Mouse (Mus musculus): ENCODE measurements around the gene Ets1. TPM values are rescaled to one million over a fixed set of nuclear protein-coding genes. Genes with fewer than 3 reads are reported as not detected.

Ets1 gene
- total RNA-seq, 1 experiment from 2014 or later = 25.9 TPM

DNA sequence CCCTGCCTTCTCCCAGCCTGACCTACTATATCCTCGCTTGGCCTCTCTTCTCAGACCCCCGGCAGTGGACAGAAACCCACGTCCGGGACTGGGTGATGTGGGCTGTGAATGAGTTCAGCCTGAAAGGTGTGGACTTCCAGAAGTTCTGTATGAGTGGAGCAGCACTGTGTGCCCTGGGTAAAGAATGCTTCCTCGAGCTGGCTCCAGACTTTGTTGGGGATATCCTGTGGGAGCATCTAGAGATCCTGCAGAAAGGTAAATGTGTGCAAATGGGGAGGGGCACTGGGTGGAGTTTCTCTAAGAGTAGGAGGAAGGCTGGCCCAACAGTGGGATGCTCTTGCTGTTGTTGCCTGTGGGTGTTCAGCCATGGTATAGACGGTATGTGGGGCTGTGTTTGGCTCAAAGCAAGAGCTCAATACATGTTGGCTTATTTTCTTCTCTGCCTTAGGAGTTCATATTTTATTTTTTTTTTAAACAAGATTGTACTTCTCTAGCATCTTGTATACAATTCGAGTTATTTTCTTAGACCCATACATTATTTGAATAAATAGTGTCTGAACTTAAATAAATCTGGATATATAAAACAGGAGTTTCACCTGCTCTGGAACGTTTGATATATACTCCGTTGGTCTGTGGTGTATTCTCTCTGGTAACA, 94.1 kb downstream of the Ets1 start:
- no peak for ATAC-seq (replicated peaks in 1 of 2; ENCODE audit: insufficient read depth in 1 of 2, low FRiP score in 2 of 2, low TSS enrichment in 1 of 2, low read depth in 1 of 2, poor library complexity in 2 of 2, severe bottlenecking in 2 of 2)

DNA sequence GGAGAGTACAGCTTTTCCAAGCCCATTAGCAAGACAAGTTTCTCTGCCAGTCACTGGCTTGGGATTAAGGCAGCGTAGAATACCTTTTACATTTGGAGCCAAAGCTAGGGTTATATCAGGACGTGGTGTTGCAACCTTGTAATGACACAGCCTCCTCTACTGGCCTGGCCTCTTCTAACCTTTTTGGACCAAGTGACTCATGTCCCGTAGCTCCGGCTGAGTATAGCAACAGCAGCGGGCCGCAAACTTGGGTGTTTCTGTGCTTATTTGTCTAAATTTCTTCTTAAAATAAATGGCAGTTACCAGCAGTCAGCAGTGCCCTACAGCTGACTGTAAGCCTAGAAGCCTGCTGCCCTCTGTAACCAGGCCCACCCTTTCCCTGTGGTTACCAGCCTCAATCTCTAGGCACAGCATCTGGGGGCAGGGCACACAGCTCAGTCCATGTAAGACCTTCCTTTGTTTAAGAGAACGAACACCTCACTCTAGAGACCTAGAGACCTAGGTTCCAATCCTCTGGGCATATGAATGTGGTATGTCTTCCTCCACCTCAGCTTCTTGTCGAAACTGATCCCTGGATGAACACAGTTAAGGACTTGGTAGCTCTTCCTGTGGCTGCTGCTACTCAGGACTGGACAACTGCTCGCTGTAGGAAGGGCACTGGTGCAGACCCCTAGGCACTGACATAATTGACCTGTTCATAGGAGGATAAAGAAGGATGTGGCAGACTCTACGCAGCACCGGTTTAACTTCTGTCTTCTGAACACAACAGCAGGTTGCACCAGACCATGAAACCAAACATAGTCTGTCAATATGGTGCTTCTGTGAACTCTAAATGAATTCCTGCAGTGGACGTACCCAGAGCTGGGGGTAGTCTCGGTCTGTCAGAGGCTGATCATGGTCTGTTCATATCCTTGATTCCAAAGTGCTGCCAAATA, 94.9 kb downstream of the Ets1 start:
- ATAC-seq (replicated peaks in 1 of 2; ENCODE audit: insufficient read depth in 1 of 2, low FRiP score in 2 of 2, low TSS enrichment in 1 of 2, low read depth in 1 of 2, poor library complexity in 2 of 2, severe bottlenecking in 2 of 2) = no peak

GRCm38 (mm10) chr9:32731787-32732186, 95.8 kb downstream of the Ets1 start:
- ATAC-seq (replicated peaks in 1 of 2; ENCODE audit: insufficient read depth in 1 of 2, low FRiP score in 2 of 2, low TSS enrichment in 1 of 2, low read depth in 1 of 2, poor library complexity in 2 of 2, severe bottlenecking in 2 of 2) = no peak

DNA sequence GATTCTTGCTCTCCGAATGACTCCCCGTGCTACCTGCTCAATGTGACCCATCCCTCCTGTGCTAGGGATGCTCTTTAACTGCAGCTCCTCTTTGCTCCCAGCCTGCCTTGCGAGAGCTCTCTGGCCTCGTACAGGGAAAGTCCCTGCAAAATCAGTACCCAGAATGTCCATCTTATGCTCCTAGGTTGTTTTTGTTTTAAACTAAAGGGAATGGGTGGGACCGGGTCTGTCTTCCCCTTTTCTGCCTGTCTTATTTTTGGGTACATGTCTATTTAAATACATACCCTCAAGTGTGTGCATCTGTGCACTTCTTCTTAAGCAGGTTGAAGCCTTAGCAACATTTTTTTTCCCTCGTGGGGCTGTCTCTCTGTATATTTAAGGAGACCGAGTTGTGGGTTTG, 99.0 kb downstream of the Ets1 start:
- ATAC-seq (replicated peaks in 1 of 2; ENCODE audit: insufficient read depth in 1 of 2, low FRiP score in 2 of 2, low TSS enrichment in 1 of 2, low read depth in 1 of 2, poor library complexity in 2 of 2, severe bottlenecking in 2 of 2) = no peak

DNA sequence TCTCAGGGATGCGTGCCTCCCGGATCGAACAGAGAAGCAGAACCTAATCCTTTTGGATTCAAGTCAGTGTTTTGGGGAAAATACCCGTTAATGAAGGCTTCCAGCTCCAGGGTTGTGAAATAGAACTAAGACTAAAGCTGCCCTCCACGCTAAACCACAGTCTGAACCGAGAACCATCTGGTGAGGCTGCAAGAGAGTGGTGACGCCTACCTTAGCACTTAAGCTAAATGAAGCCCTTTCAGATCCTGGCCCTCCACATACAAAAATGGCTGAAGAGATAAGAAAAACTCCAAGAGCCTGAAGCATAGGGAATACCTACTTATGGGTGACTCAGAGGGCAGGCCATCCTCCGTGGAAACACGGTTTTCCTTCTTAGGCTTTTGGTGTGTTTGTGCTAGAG, 100.0 kb downstream of the Ets1 start:
- no peak for ATAC-seq (replicated peaks in 1 of 2; ENCODE audit: insufficient read depth in 1 of 2, low FRiP score in 2 of 2, low TSS enrichment in 1 of 2, low read depth in 1 of 2, poor library complexity in 2 of 2, severe bottlenecking in 2 of 2)

GRCm38 (mm10) chr9:32739988-32740387, 104.0 kb downstream of the Ets1 start:
- no peak for ATAC-seq (replicated peaks in 1 of 2; ENCODE audit: insufficient read depth in 1 of 2, low FRiP score in 2 of 2, low TSS enrichment in 1 of 2, low read depth in 1 of 2, poor library complexity in 2 of 2, severe bottlenecking in 2 of 2)

DNA sequence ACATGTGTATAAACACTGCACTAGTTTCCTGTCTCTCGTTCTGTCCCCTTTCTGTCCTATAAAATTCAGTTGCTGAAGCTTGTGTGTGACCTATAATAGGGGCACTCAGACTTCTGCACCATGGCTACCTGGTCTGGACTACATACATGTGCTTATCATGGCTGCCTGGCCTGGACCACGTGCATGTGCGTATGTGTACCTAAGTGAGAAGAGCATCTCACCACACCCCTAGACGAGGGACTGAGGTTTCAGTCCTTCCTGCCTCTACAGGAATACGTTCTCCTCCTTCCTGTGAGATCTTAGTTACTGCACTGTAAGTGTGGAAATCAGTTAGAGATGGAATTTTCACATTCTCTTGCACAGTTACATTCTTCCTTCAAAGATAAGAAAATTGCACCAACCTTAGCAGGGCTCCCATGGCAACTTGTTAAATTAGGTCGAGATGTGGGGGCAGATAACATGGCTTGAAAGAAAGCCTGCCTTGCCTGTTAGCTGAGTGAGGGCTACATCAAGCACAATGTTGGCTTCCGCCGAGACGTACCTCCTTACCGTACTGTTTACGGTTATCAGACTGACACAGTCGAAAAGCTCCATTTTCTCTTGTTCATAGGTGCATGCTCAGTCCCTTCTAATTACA, 104.8 kb downstream of the Ets1 start:
- ATAC-seq (replicated peaks in 1 of 2; ENCODE audit: insufficient read depth in 1 of 2, low FRiP score in 2 of 2, low TSS enrichment in 1 of 2, low read depth in 1 of 2, poor library complexity in 2 of 2, severe bottlenecking in 2 of 2) = no peak

GRCm38 (mm10) chr9:32741681-32742080, 105.7 kb downstream of the Ets1 start:
- no peak for ATAC-seq (replicated peaks in 1 of 2; ENCODE audit: insufficient read depth in 1 of 2, low FRiP score in 2 of 2, low TSS enrichment in 1 of 2, low read depth in 1 of 2, poor library complexity in 2 of 2, severe bottlenecking in 2 of 2)

DNA sequence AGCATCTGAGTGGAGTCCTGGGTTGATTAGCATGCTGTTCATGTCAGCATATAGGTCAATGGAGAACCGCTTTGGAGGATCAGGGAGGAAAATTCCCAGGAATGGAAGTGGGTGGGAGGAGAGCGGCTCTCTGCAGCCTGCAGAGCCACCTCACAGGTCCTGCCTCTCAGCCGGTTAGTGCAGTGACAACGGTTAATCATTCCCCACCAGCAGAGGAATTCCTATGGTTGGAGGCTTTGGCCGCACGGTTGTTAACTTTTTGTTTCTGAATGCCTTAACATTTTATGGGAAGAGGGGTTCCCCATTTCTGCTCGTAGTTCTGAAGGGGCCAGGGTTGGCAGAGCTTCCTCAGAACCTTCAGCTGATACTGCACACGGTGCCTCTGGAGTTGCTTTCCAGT, 107.1 kb downstream of the Ets1 start:
- ATAC-seq (replicated peaks in 1 of 2; ENCODE audit: insufficient read depth in 1 of 2, low FRiP score in 2 of 2, low TSS enrichment in 1 of 2, low read depth in 1 of 2, poor library complexity in 2 of 2, severe bottlenecking in 2 of 2) = no peak

GRCm38 (mm10) chr9:32743642-32744161, 107.7 kb downstream of the Ets1 start:
- ATAC-seq (replicated peaks in 1 of 2; ENCODE audit: insufficient read depth in 1 of 2, low FRiP score in 2 of 2, low TSS enrichment in 1 of 2, low read depth in 1 of 2, poor library complexity in 2 of 2, severe bottlenecking in 2 of 2) = no peak

- no peak for ATAC-seq (replicated peaks in 1 of 2; ENCODE audit: insufficient read depth in 1 of 2, low FRiP score in 2 of 2, low TSS enrichment in 1 of 2, low read depth in 1 of 2, poor library complexity in 2 of 2, severe bottlenecking in 2 of 2)
Measured at GRCm38 (mm10) chr9:32744288-32744687, 108.3 kb downstream of the Ets1 start.

GRCm38 (mm10) chr9:32745079-32745763, 109.2 kb downstream of the Ets1 start:
- ATAC-seq (replicated peaks in 1 of 2; ENCODE audit: insufficient read depth in 1 of 2, low FRiP score in 2 of 2, low TSS enrichment in 1 of 2, low read depth in 1 of 2, poor library complexity in 2 of 2, severe bottlenecking in 2 of 2) = no peak

DNA sequence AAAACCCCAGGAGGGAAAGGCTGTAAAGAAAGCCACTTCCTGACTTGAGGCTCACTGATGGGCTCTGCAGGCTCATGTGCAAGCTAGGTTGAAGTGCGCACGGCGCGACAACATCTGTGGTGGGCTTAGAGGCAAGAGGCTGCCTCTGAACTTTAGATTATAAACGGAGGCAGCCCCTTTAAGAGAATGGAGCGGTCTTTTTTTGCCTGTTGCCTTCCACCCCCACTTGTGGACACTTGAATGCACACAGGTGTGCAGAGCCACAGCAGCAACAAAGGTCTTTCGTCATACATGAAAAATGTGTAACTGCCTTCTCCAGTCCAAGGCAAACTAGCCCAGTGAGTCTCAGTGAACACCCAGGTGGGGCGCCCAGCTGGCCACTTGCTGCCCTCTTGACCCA, 110.0 kb downstream of the Ets1 start:
- peak; percentile 29 to 35; a peak in 3 of 4 replicates for ATAC-seq (replicated peaks in 1 of 2; ENCODE audit: insufficient read depth in 1 of 2, low FRiP score in 2 of 2, low TSS enrichment in 1 of 2, low read depth in 1 of 2, poor library complexity in 2 of 2, severe bottlenecking in 2 of 2)

- ATAC-seq (replicated peaks in 1 of 2; ENCODE audit: insufficient read depth in 1 of 2, low FRiP score in 2 of 2, low TSS enrichment in 1 of 2, low read depth in 1 of 2, poor library complexity in 2 of 2, severe bottlenecking in 2 of 2) = no peak
Measured at GRCm38 (mm10) chr9:32746615-32747014, 110.6 kb downstream of the Ets1 start.

DNA sequence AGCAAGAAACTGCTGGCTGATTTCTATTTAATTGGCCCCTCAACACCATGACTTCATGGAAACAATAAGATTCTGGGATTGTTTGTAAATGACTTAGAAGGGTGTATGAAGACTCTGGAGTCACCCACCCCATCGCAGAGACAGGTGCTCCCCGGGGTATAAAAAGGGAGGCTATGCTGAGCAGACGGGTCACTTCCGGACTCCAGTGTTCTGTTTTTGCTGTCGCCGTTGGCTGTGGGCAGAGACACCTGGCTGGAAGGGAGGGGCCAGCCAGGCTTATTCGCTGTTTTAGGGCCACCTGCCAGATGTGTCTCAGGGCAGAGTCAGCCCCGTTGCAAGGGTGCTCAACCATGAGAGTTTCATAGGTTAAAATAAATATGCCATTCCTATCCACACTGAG, 111.6 kb downstream of the Ets1 start:
- ATAC-seq (replicated peaks in 1 of 2; ENCODE audit: insufficient read depth in 1 of 2, low FRiP score in 2 of 2, low TSS enrichment in 1 of 2, low read depth in 1 of 2, poor library complexity in 2 of 2, severe bottlenecking in 2 of 2) = no peak

- no peak for ATAC-seq (replicated peaks in 1 of 2; ENCODE audit: insufficient read depth in 1 of 2, low FRiP score in 2 of 2, low TSS enrichment in 1 of 2, low read depth in 1 of 2, poor library complexity in 2 of 2, severe bottlenecking in 2 of 2)
Measured at GRCm38 (mm10) chr9:32748552-32748951, 112.5 kb downstream of the Ets1 start.

GRCm38 (mm10) chr9:32749721-32750480, 113.9 kb downstream of the Ets1 start:
- ATAC-seq (replicated peaks in 1 of 2; ENCODE audit: insufficient read depth in 1 of 2, low FRiP score in 2 of 2, low TSS enrichment in 1 of 2, low read depth in 1 of 2, poor library complexity in 2 of 2, severe bottlenecking in 2 of 2) = no peak

All from hematopoietic stem cell, adult 5-6 weeks (primary cell).